Comparison of ENCODE assay signal across 8 mouse cellular contexts in genomic region chr5:129724268-129724667, GRCm38 (mm10). TPM values are rescaled to one million over a fixed set of nuclear protein-coding genes. Genes with fewer than 3 reads are reported as not detected.
A peak's percentile ranks its signal among the peaks of the same experiment; 100 is the strongest.
DNase-seq lines count a peak whose midpoint lies in the region; ATAC-seq and TF ChIP-seq lines count a peak whose summit lies in the region.

No protein-coding gene starts in this region.

- H3K4me3 ChIP-seq in lung, embryonic 14.5 days (ENCODE audit: low read depth, low read length): peak overlapping the region; percentile 85
- peak overlapping the region; percentile 65 for H3K4me3 ChIP-seq in embryonic fibroblast, embryonic 13.5 days (ENCODE audit: insufficient read depth, low read length)
- H3K4me3 ChIP-seq in limb, embryonic 10.5 days: peak overlapping the region; percentile 96
- peak overlapping the region; percentile 87 for H3K4me3 ChIP-seq in neural tube, embryonic 13.5 days

- no peaks in the 10 kb centered on the region for H3K9me3 ChIP-seq in lung, embryonic 14.5 days (ENCODE audit: low read depth, low read length)
- no peaks in the 10 kb centered on the region for H3K9me3 ChIP-seq in limb, embryonic 10.5 days (replicated peaks)
- no peaks in the 10 kb centered on the region for H3K9me3 ChIP-seq in neural tube, embryonic 13.5 days

- no peaks in the 10 kb centered on the region for H3K27me3 ChIP-seq in lung, embryonic 14.5 days (ENCODE audit: insufficient read depth, low read length)
- no peaks in the 10 kb centered on the region for H3K27me3 ChIP-seq in limb, embryonic 10.5 days (ENCODE audit: low read depth, poor library complexity, severe bottlenecking)
- H3K27me3 ChIP-seq in neural tube, embryonic 13.5 days: no peaks in the 10 kb centered on the region

- TF ChIP-seq POLR2A in embryonic fibroblast, embryonic 13.5 days (IDR thresholded peaks at IDR 0.05; ENCODE audit: low read depth, low read length): no peak

- H3K4me2 ChIP-seq in lung, embryonic 14.5 days: peak overlapping the region; percentile 71
- peak overlapping the region; percentile 61 for H3K4me2 ChIP-seq in neural tube, embryonic 13.5 days

- peak overlapping the region; percentile 92 for H3K9ac ChIP-seq in lung, embryonic 14.5 days
- H3K9ac ChIP-seq in neural tube, embryonic 13.5 days: peak overlapping the region; percentile 98

- no peak for DNase-seq in lung, embryonic 14.5 days
- no peak for DNase-seq in lung, postnatal 25 days (ENCODE audit: low spot score)
- no peak for DNase-seq in limb, embryonic 10.5 days (ENCODE audit: low spot score)
- no peak for DNase-seq in left cerebral cortex, postnatal 10 days (ENCODE audit: extremely low spot score in 1 of 2, low spot score in 2 of 2)
- no peak for DNase-seq in right cerebral cortex, postnatal 36 days (ENCODE audit: low spot score in 2 of 2)
- no peak for DNase-seq in urinary bladder, postnatal 36 days (ENCODE audit: low spot score in 2 of 2)

- peak; percentile 6; the same call in 1 of the 2 replicates for ATAC-seq in lung, embryonic 14.5 days (ENCODE audit: insufficient read depth)
- no peak for ATAC-seq in neural tube, embryonic 13.5 days (ENCODE audit: low read depth)

- H3K4me1 ChIP-seq in lung, embryonic 14.5 days (ENCODE audit: insufficient read depth): peaks cover 8% of the 10 kb centered on the region
- peaks cover 14% of the 10 kb centered on the region for H3K4me1 ChIP-seq in embryonic fibroblast, embryonic 13.5 days (ENCODE audit: control insufficient read depth, insufficient read depth, low read length)
- H3K4me1 ChIP-seq in limb, embryonic 10.5 days: peaks cover 13% of the 10 kb centered on the region
- H3K4me1 ChIP-seq in neural tube, embryonic 13.5 days (replicated peaks): peaks cover 25% of the 10 kb centered on the region

- no peak for TF ChIP-seq CTCF in lung, embryonic 14.5 days (IDR thresholded peaks at IDR 0.05; ENCODE audit: low read depth)
- no peak for TF ChIP-seq CTCF in embryonic fibroblast, embryonic 13.5 days (IDR thresholded peaks at IDR 0.05; ENCODE audit: borderline replicate concordance, insufficient read depth, low read length)

- H3K27ac ChIP-seq in lung, embryonic 14.5 days (ENCODE audit: low read depth): peak overlapping the region; percentile 98; the same call in 1 of the 2 replicates
- peak overlapping the region; percentile 80 for H3K27ac ChIP-seq in embryonic fibroblast, embryonic 13.5 days (ENCODE audit: insufficient read depth, low read length)
- H3K27ac ChIP-seq in limb, embryonic 10.5 days: peak overlapping the region; percentile 99
- H3K27ac ChIP-seq in neural tube, embryonic 13.5 days (replicated peaks): peak overlapping the region; percentile 95; the same call in 1 of the 2 replicates

- 46% methylated on average over 4 of the region's 4 CpGs for WGBS in lung, embryonic 14.5 days
- 54% methylated on average over 4 of the region's 4 CpGs for WGBS in limb, embryonic 10.5 days
- 54% methylated on average over 4 of the region's 4 CpGs for WGBS in neural tube, embryonic 13.5 days

- H3K36me3 ChIP-seq in lung, embryonic 14.5 days (ENCODE audit: insufficient read depth): peaks cover 3% of the 10 kb centered on the region; the same call in 1 of the 2 replicates
- peaks cover 16% of the 10 kb centered on the region for H3K36me3 ChIP-seq in limb, embryonic 10.5 days
- H3K36me3 ChIP-seq in neural tube, embryonic 13.5 days: peaks cover 10% of the 10 kb centered on the region

- intact Hi-C loops in left cerebral cortex, postnatal 10 days (cut with DNase I): loop anchor here (10.0 kb wide), 1 partner anchor 659 kb away; no protein-coding TSS in a partner anchor

RNA-seq across cellular contexts. Expression of gene Nipsnap2, which starts 0.6 kb away (rescaled TPM):
- 82.2 and 86.2 TPM in 2 replicates for polyA plus RNA-seq in lung, embryonic 14.5 days (2014; fragmentation: Nextera tagmentation; extraction: Ambion mirVana)
- polyA plus RNA-seq in embryonic fibroblast, embryonic 13.5 days (2011; ENCODE audit: insufficient read length, low read depth, missing spikeins): 59.7 and 61.6 TPM in 2 replicates
- 59.6 and 75.0 TPM in 2 replicates for polyA plus RNA-seq in limb, embryonic 10.5 days (2016; fragmentation: Nextera tagmentation; extraction: Ambion mirVana)
- 86.6 and 91.8 TPM in 2 replicates for polyA plus RNA-seq in neural tube, embryonic 13.5 days (2015; fragmentation: Nextera tagmentation; extraction: Ambion mirVana)
- total RNA-seq in left cerebral cortex, postnatal 10 days (2021): 10 to 100 TPM; 75.6 to 77.0 TPM

RNA-seq across cellular contexts. Expression of gene Mrps17, which starts 9.0 kb away (rescaled TPM):
- 187 and 196 TPM in 2 replicates for polyA plus RNA-seq in lung, embryonic 14.5 days (2014; fragmentation: Nextera tagmentation; extraction: Ambion mirVana)
- 88.2 and 95.1 TPM in 2 replicates for polyA plus RNA-seq in embryonic fibroblast, embryonic 13.5 days (2011; ENCODE audit: insufficient read length, low read depth, missing spikeins)
- 187 and 191 TPM in 2 replicates for polyA plus RNA-seq in limb, embryonic 10.5 days (2016; fragmentation: Nextera tagmentation; extraction: Ambion mirVana)
- polyA plus RNA-seq in neural tube, embryonic 13.5 days (2015; fragmentation: Nextera tagmentation; extraction: Ambion mirVana): 164 and 178 TPM in 2 replicates
- total RNA-seq in left cerebral cortex, postnatal 10 days (2021): 10 to 100 TPM; 75.9 to 90.0 TPM

RNA-seq across cellular contexts. Expression of gene Sept14, which starts 16.0 kb away (rescaled TPM):
- polyA plus RNA-seq in lung, embryonic 14.5 days (2014; fragmentation: Nextera tagmentation; extraction: Ambion mirVana): not detected in 2 replicates
- not detected in 2 replicates for polyA plus RNA-seq in embryonic fibroblast, embryonic 13.5 days (2011; ENCODE audit: insufficient read length, low read depth, missing spikeins)
- not detected in 2 replicates for polyA plus RNA-seq in limb, embryonic 10.5 days (2016; fragmentation: Nextera tagmentation; extraction: Ambion mirVana)
- polyA plus RNA-seq in neural tube, embryonic 13.5 days (2015; fragmentation: Nextera tagmentation; extraction: Ambion mirVana): not detected in 2 replicates
- not detected for total RNA-seq in left cerebral cortex, postnatal 10 days (2021)

RNA-seq across cellular contexts. Expression of gene Zfp11, which starts 54.4 kb away (rescaled TPM):
- polyA plus RNA-seq in lung, embryonic 14.5 days (2014; fragmentation: Nextera tagmentation; extraction: Ambion mirVana): 5.3 and 6.3 TPM in 2 replicates
- polyA plus RNA-seq in embryonic fibroblast, embryonic 13.5 days (2011; ENCODE audit: insufficient read length, low read depth, missing spikeins): 3.9 and 5.3 TPM in 2 replicates
- polyA plus RNA-seq in limb, embryonic 10.5 days (2016; fragmentation: Nextera tagmentation; extraction: Ambion mirVana): 5.9 and 7.0 TPM in 2 replicates
- polyA plus RNA-seq in neural tube, embryonic 13.5 days (2015; fragmentation: Nextera tagmentation; extraction: Ambion mirVana): 7.5 and 8.7 TPM in 2 replicates
- 1 to 10 TPM; 8.0 to 8.1 TPM for total RNA-seq in left cerebral cortex, postnatal 10 days (2021)
